Mouse (Mus musculus) kidney, embryonic 14.5 days (tissue): ENCODE data around the gene Dmpk. TPM values are rescaled to one million over a fixed set of nuclear protein-coding genes. Genes with fewer than 3 reads are reported as not detected.

Experiments
- ATAC-seq: fragments of 200-750 bp; cut with Nextera tagmentation; 2 replicates; pipeline ENCODE4 v1.8.0; 2017; ENCODE audit warnings: moderate number of reproducible peaks, mild to moderate bottlenecking, moderate TSS enrichment, moderate library complexity; ENCODE audit not compliant: low FRiP score, low TSS enrichment
- H3K27ac ChIP-seq: fragments of 300-500 bp; sonication (generic); 2 replicates; pipeline ENCODE4 v1.5.1; 2014; ENCODE audit warnings: low read depth, mild to moderate bottlenecking, low read length, moderate library complexity, mixed read lengths
- H3K27me3 ChIP-seq: fragments of 300-500 bp; sonication (generic); 2 replicates; pipeline ENCODE4 v1.6.1; 2014; ENCODE audit warnings: mild to moderate bottlenecking, low read length; ENCODE audit not compliant: control insufficient read depth, insufficient read depth
- H3K36me3 ChIP-seq: fragments of 300-500 bp; sonication (generic); 2 replicates; pipeline ENCODE4 v1.6.1; 2014; ENCODE audit warnings: low read length, mixed read lengths; ENCODE audit not compliant: control insufficient read depth, insufficient read depth
- H3K4me1 ChIP-seq: fragments of 300-500 bp; sonication (generic); 2 replicates; pipeline ENCODE4 v1.6.1; 2014; ENCODE audit warnings: low read length, mixed read lengths; ENCODE audit not compliant: control insufficient read depth, insufficient read depth
- H3K4me2 ChIP-seq: fragments of 300-500 bp; sonication (generic); replicated peaks from 2 replicates; pipeline ENCODE4 v1.6.1; 2014; ENCODE audit warnings: low read depth, mild to moderate bottlenecking, low read length
- H3K4me3 ChIP-seq: fragments of 300-500 bp; sonication (generic); 2 replicates; pipeline ENCODE4 v1.5.1; 2014; ENCODE audit warnings: mild to moderate bottlenecking, low read length
- H3K9ac ChIP-seq: fragments of 300-500 bp; sonication (generic); 2 replicates; pipeline ENCODE4 v1.6.1; 2014; ENCODE audit warnings: low read depth, mild to moderate bottlenecking, low read length, moderate library complexity
- H3K9me3 ChIP-seq: fragments of 300-500 bp; sonication (generic); 2 replicates; pipeline ENCODE4 v1.6.1; 2016; ENCODE audit warnings: low read length; ENCODE audit not compliant: control insufficient read depth
- WGBS: fragments of 180-500 bp; shearing (Covaris S2); extraction: QIAGEN DNeasy Blood & Tissue Kit; methylation state at CpG from one replicate; pipeline ENCODE4 v1.1.7; 2014; 5-methylcytosine and 5-hydroxymethylcytosine counted together
- polyA plus RNA-seq: library from polyadenylated mRNA; unstranded; fragments of >200 nt; fragmentation: Nextera tagmentation; extraction: Ambion mirVana; gene quantifications from 2 replicates; pipeline ENCODE4 v1.2.1, GENCODE M21; 2014

Dmpk gene
- polyA plus RNA-seq, 1 experiment from 2014 or later, result 12.1 TPM

GRCm38 (mm10) chr7:19054047-19054776 is 29.4 kb upstream of the Dmpk start, which contains the start of gene Rsph6a:
Gene Rsph6a (plus strand): TSS chr7:19054690.
- WGBS, result 35% methylated on average over 33 of the region's 33 CpGs
- H3K4me2 ChIP-seq, result peak within 1 kb of the TSS; percentile 4; the same call in 1 of the 2 replicates
- H3K27ac ChIP-seq, result no peak within 1 kb of the TSS
- H3K4me1 ChIP-seq, result no peaks in the 10 kb centered on the region
- H3K36me3 ChIP-seq, result peaks cover 37% of the 10 kb centered on the region
- H3K27me3 ChIP-seq, result no peaks in the 10 kb centered on the region
- ATAC-seq, result peak; percentile 69
- H3K9me3 ChIP-seq, result no peaks in the 10 kb centered on the region
- H3K4me3 ChIP-seq, result no peak within 1 kb of the TSS
- 0 out of 2 replicates have a peak within 1 kb of the TSS, but pooled peaks have one; percentile 2 for H3K9ac ChIP-seq

- Histone ChIP-seq H3K36me3 (peaks cover 33% of the 10 kb centered on the region), H3K27me3 (no peaks in the 10 kb centered on the region), H3K9ac (no peak overlapping the region), H3K4me2 (peak overlapping the region; percentile 4; the same call in 1 of the 2 replicates), H3K9me3 (no peaks in the 10 kb centered on the region), H3K4me3 (no peak overlapping the region), H3K27ac (no peak overlapping the region), H3K4me1 (no peaks in the 10 kb centered on the region)
- WGBS, result 74% methylated on average over 9 of the region's 9 CpGs
- ATAC-seq, result no peak; the same call in 1 of the 2 replicates
These were observed 28.9 kb upstream of the Dmpk start for GRCm38 (mm10) chr7:19054777-19055076.

- 91% methylated on average over 8 of the region's 8 CpGs for WGBS
- H3K9ac ChIP-seq, result no peak overlapping the region
- H3K4me3 ChIP-seq, result no peak overlapping the region
- no peaks in the 10 kb centered on the region for H3K9me3 ChIP-seq
- no peaks in the 10 kb centered on the region for H3K4me1 ChIP-seq
- H3K27ac ChIP-seq, result no peak overlapping the region
- no peaks in the 10 kb centered on the region for H3K27me3 ChIP-seq
- H3K4me2 ChIP-seq, result no peak overlapping the region
- peaks cover 29% of the 10 kb centered on the region for H3K36me3 ChIP-seq
- no peak for ATAC-seq
These were observed 28.5 kb upstream of the Dmpk start for GRCm38 (mm10) chr7:19055108-19055507.

- Histone ChIP-seq H3K9me3 (no peaks in the 10 kb centered on the region), H3K4me3 (no peak overlapping the region), H3K4me1 (no peaks in the 10 kb centered on the region), H3K4me2 (no peak overlapping the region), H3K27ac (no peak overlapping the region), H3K27me3 (no peaks in the 10 kb centered on the region), H3K9ac (no peak overlapping the region), H3K36me3 (peaks cover 8% of the 10 kb centered on the region)
- 79% methylated on average over 10 of the region's 10 CpGs for WGBS
- ATAC-seq, result no peak
These were observed 26.2 kb upstream of the Dmpk start for GRCm38 (mm10) chr7:19057405-19057804.

DNA sequence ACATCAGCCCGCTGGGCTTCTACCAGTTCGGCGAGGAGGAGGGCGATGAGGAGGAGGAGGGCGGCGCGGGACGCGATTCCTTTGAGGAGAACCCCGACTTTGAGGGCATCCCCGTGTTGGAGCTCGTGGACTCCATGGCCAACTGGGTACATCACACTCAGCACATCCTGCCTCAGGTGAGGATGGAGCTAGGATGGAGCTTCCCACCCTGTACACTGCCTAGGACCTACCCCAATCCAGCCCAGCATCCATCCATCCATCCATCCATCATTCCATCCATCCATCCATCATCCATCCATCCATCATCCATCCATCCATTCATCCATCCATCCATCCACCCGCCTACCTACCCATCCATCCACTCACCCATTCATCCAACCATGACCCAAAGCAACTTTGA is 17.8 kb upstream of the Dmpk start:
- H3K4me1 ChIP-seq, result no peaks in the 10 kb centered on the region
- 0 out of 2 replicates have a peak overlapping the region, but pooled peaks have one; percentile 6 for H3K4me3 ChIP-seq
- H3K9me3 ChIP-seq, result 0 out of 2 replicates have a peak, but pooled peaks cover 5% of the 10 kb centered on the region
- no peak for ATAC-seq
- no peaks in the 10 kb centered on the region for H3K36me3 ChIP-seq
- H3K4me2 ChIP-seq, result no peak overlapping the region
- H3K27ac ChIP-seq, result no peak overlapping the region
- 52% methylated on average over 13 of the region's 13 CpGs for WGBS
- H3K27me3 ChIP-seq, result peaks cover 29% of the 10 kb centered on the region
- no peak overlapping the region for H3K9ac ChIP-seq

DNA sequence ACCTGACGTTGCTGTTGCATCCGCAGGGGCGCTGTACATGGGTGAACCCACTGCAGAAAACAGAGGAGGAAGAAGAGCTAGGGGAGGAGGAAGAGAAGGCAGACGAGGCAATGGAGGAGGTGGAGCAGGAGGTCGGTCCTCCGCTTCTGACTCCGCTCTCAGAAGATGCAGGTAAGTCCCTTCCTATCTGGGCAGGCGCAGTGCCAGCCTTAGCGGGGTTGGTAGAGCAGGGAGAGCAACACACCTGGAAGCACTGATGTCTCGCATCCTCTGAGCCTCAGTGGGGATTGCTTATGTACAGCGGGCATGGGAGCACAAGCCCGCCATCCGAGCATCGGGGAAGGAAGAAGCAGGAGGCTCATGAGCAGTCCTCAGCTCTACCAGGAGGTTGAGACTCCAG is 16.6 kb upstream of the Dmpk start:
- Histone ChIP-seq H3K4me1 (no peaks in the 10 kb centered on the region), H3K36me3 (no peaks in the 10 kb centered on the region), H3K4me2 (no peak overlapping the region), H3K9ac (no peak overlapping the region), H3K27me3 (peaks cover 29% of the 10 kb centered on the region), H3K9me3 (0 out of 2 replicates have a peak, but pooled peaks cover 5% of the 10 kb centered on the region), H3K27ac (no peak overlapping the region), H3K4me3 (no peak overlapping the region)
- WGBS, result 45% methylated on average over 14 of the region's 14 CpGs
- no peak for ATAC-seq

- H3K4me2 ChIP-seq, result no peak overlapping the region
- H3K9me3 ChIP-seq, result 0 out of 2 replicates have a peak, but pooled peaks cover 5% of the 10 kb centered on the region
- no peaks in the 10 kb centered on the region for H3K4me1 ChIP-seq
- no peaks in the 10 kb centered on the region for H3K36me3 ChIP-seq
- no peak overlapping the region for H3K4me3 ChIP-seq
- ATAC-seq, result no peak
- no peak overlapping the region for H3K9ac ChIP-seq
- no peak overlapping the region for H3K27ac ChIP-seq
- WGBS, result 69% methylated on average over 14 of the region's 14 CpGs
- H3K27me3 ChIP-seq, result peaks cover 29% of the 10 kb centered on the region
These were observed 15.7 kb upstream of the Dmpk start for GRCm38 (mm10) chr7:19067935-19068334.

- H3K27ac ChIP-seq, result no peak overlapping the region
- WGBS, result 5% methylated on average over 2 of the region's 2 CpGs
These were observed 14.9 kb upstream of the Dmpk start for GRCm38 (mm10) chr7:19068707-19069106.

DNA sequence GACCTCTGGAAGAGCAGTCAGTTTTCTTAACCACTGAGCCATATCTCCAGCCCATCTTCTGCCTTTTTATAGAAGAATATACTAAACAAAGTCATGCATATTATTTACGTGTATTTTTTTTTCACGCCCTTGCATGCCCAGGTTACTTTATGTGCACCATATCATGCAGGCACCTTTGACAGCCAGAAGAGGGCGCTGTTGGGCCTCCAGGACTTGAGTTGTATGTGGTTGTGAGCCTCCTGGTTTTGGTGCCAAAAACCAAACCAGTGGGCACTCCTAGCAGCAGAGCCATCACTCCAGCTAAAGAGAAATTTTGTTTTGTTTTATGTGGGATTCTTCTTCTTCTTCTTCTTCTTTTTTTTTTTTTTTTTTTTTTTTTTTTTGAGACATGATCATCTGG is 14.1 kb upstream of the Dmpk start:
- Histone ChIP-seq H3K9ac (no peak overlapping the region), H3K4me1 (no peaks in the 10 kb centered on the region), H3K36me3 (no peaks in the 10 kb centered on the region), H3K9me3 (0 out of 2 replicates have a peak, but pooled peaks cover 5% of the 10 kb centered on the region), H3K4me3 (no peak overlapping the region), H3K27me3 (peaks cover 27% of the 10 kb centered on the region), H3K4me2 (no peak overlapping the region), H3K27ac (no peak overlapping the region)
- 45% methylated on average over 3 of the region's 3 CpGs for WGBS
- no peak for ATAC-seq

More at GRCm38 (mm10) chr7:19068707-19069106, 14.9 kb upstream of the Dmpk start:
- Histone ChIP-seq H3K9me3 (0 out of 2 replicates have a peak, but pooled peaks cover 5% of the 10 kb centered on the region), H3K4me2 (no peak overlapping the region), H3K27me3 (peaks cover 29% of the 10 kb centered on the region), H3K4me1 (no peaks in the 10 kb centered on the region), H3K4me3 (no peak overlapping the region), H3K36me3 (no peaks in the 10 kb centered on the region), H3K9ac (no peak overlapping the region)
- ATAC-seq, result no peak
